Mouse (Mus musculus) cerebellum, postnatal 10 days (tissue): ENCODE measurements at regions not wholly inside any gene's neighbourhood (a gene's known extent, or its start where the extent isn't known, plus 50 kb on each side); places are given as distances from the start of the nearest gene placed in this dataset.

ENCODE experiments used
- DNase-seq, 2 experiments: peaks; one replicate each; pipeline ENCODE4 v3.0.0; 2021; ENCODE audit warnings: mixed read lengths in 2 of 2

- DNase-seq = no peak
Observed at GRCm38 (mm10) chr14:68022925-68023324, 1271.2 kb downstream of the Synb start.

GRCm38 (mm10) chr14:68021240-68021639 lies 1272.9 kb downstream of the Synb start:
- no peak for DNase-seq

- no peak for DNase-seq
Observed at GRCm38 (mm10) chr14:68020769-68021168, 1273.3 kb downstream of the Synb start.

- DNase-seq = no peak
Observed at GRCm38 (mm10) chr14:68018686-68019085, 1275.4 kb downstream of the Synb start.

- peak in 1 of 2 experiments; percentile 13 for DNase-seq
Observed at GRCm38 (mm10) chr14:67996790-67997417, 1297.2 kb downstream of the Synb start.

- DNase-seq = no peak
Observed at GRCm38 (mm10) chr14:67993611-67994051, 1300.5 kb downstream of the Synb start.

- peak; percentile 80 to 85 for DNase-seq
Observed at GRCm38 (mm10) chr14:67993142-67993541, 1301.0 kb downstream of the Synb start.

- DNase-seq = no peak
Observed at GRCm38 (mm10) chr14:67992088-67992487, 1302.0 kb downstream of the Synb start.

GRCm38 (mm10) chr14:67990271-67990670 lies 1303.8 kb downstream of the Synb start:
- DNase-seq = no peak
